Mouse (Mus musculus): ENCODE measurements around the gene Cdkal1.

- TF ChIP-seq POLR2A (IDR thresholded peaks at IDR 0.05; ENCODE audit: control insufficient read depth, extremely low read depth, insufficient read depth, low read length, poor library complexity) = no peak
- no peak for TF ChIP-seq CTCF (IDR thresholded peaks at IDR 0.05; ENCODE audit: borderline replicate concordance, control insufficient read depth, extremely low read depth, insufficient read depth, low read length, poor library complexity)
Measured at GRCm38 (mm10) chr13:29616654-29617171, 238.8 kb downstream of the Cdkal1 start.

Measured in thymus, adult 2 months (tissue).